Mouse (Mus musculus) megakaryocyte progenitor cell, adult 5-6 weeks (primary cell): ENCODE measurements around the gene Usp47. TPM values are rescaled to one million over a fixed set of nuclear protein-coding genes. Genes with fewer than 3 reads are reported as not detected.

Source experiments
- ATAC-seq: replicated peaks from 2 replicates; pipeline ENCODE4 v1.8.0; 2016; ENCODE audit warnings: mild to moderate bottlenecking, moderate TSS enrichment, inconsistent platforms; ENCODE audit not compliant: poor library complexity
- total RNA-seq, 2 experiments: library from RNA; stranded (forward) in 1 of 2; stranded (reverse) in 1 of 2; fragments of 157-497, 149-512 nt in 1 of 2; fragments of 200-1000 nt in 1 of 2; gene quantifications; 2 replicates each; pipeline versions ENCODE4 v1.2.3 to v1.2.4; 2015 to 2017

Gene Usp47
- total RNA-seq, 2 experiments from 2014 or later, result 58.0 to 112 TPM

DNA sequence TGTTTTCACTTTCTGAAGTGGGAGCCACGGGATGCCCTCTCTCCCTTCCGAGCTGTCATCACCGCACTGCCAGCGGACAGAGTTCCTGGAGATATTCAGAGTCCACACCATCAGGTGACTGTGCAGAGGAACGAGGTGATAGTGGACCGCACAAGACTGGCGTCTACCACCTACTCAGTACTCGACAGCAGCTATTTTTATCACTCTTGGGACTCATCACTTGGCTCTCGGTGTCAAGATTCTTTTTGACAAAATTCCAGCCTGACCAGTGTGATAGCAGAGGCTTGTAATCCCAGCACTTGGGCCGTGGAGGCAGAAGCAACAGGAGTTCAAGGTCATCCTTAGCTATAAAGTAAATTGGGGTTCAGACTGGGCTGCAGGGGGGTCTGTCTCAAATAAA lies 125.8 kb downstream of the Usp47 start:
- no peak for ATAC-seq

GRCm38 (mm10) chr7:112154445-112154844 lies 131.1 kb downstream of the Usp47 start:
- ATAC-seq, result no peak

- ATAC-seq, result no peak
These were observed 131.9 kb downstream of the Usp47 start for GRCm38 (mm10) chr7:112155194-112155593.

- ATAC-seq, result peak; percentile 24; the same call in 1 of the 2 replicates
These were observed 134.4 kb downstream of the Usp47 start for GRCm38 (mm10) chr7:112157584-112158315.

DNA sequence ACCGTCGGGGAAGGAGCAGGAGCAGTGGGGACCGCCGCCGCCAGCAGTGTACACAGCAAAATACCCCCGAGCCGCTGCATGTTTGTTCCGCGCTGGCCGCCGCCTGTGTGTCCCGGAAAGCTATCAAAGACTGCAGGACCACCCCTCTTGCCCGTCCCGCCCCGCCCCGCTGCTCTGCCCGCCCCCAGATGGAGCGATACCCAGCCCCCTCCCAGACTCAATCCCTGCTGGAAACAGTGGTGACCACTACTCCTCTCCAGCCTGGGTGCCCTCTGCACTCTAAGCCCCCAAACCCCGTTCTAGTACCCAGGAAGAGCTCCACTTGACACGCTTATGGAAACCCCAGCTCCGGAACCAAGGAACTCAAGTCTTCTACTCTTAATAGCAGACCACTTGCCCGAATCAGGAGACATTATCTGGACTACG lies 135.0 kb downstream of the Usp47 start:
- no peak for ATAC-seq

- ATAC-seq, result no peak
These were observed 135.6 kb downstream of the Usp47 start, which contains the start of gene Dkk3 for GRCm38 (mm10) chr7:112158942-112159341. Gene Dkk3 (minus strand): TSS chr7:112159057.

- 0 out of 2 replicates have a peak, but pooled peaks have one; percentile 41 for ATAC-seq
These were observed 136.5 kb downstream of the Usp47 start for GRCm38 (mm10) chr7:112159835-112160234.

Other genes with a start within 250 kb of the Usp47 start
- 0.05 TPM in 1 of 2 replicates, not detected in the other for gene Galnt18, start 243.5 kb upstream of the Usp47 start, total RNA-seq (2015)
- gene Galnt18, start 243.5 kb upstream of the Usp47 start, total RNA-seq (2017), result 0.12 and 0.44 TPM in 2 replicates
- gene Dkk3, start 135.6 kb downstream of the Usp47 start, total RNA-seq (2015), result 0.07 TPM in 1 of 2 replicates, not detected in the other
- not detected in 2 replicates for gene Dkk3, start 135.6 kb downstream of the Usp47 start, total RNA-seq (2017)
- 0.52 and 0.88 TPM in 2 replicates for gene Mical2, start 202.4 kb downstream of the Usp47 start, total RNA-seq (2015)
- gene Mical2, start 202.4 kb downstream of the Usp47 start, total RNA-seq (2017), result 0.46 and 0.54 TPM in 2 replicates